Mouse (Mus musculus) ZHBTc4 (cell line): ENCODE data around the gene Eif3m.

Experiments
- DNase-seq: peaks from one replicate; pipeline ENCODE4 v3.0.0-alpha.2; 2011; ENCODE audit warnings: low read depth, low spot score

Gene Eif3m

GRCm38 (mm10) chr2:105016192-105016966 is 501 bp downstream of the Eif3m start:
- no peak for DNase-seq

- DNase-seq: no peak
These were observed 9.6 kb downstream of the Eif3m start for GRCm38 (mm10) chr2:105007236-105007635.

GRCm38 (mm10) chr2:104996201-104996600 is 20.7 kb downstream of the Eif3m start:
- DNase-seq: no peak

GRCm38 (mm10) chr2:104994436-104994835 is 22.4 kb downstream of the Eif3m start:
- DNase-seq: no peak

GRCm38 (mm10) chr2:104988974-104989373 is 27.9 kb downstream of the Eif3m start:
- DNase-seq: no peak

GRCm38 (mm10) chr2:104985796-104986195 is 31.1 kb downstream of the Eif3m start:
- no peak for DNase-seq

- DNase-seq: peak; percentile 66
These were observed 35.2 kb downstream of the Eif3m start for GRCm38 (mm10) chr2:104981712-104982111.

GRCm38 (mm10) chr2:104964492-104964891 is 52.4 kb downstream of the Eif3m start:
- DNase-seq: no peak
